Mouse (Mus musculus): Measurements from ENCODE around the gene Glis2. TPM values are rescaled to one million over a fixed set of nuclear protein-coding genes. Genes with fewer than 3 reads are reported as not detected.

Glis2 gene
- total and polyA plus RNA-seq, 3 experiments: 0.59 to 3.3 (median 2.5) TPM

DNA sequence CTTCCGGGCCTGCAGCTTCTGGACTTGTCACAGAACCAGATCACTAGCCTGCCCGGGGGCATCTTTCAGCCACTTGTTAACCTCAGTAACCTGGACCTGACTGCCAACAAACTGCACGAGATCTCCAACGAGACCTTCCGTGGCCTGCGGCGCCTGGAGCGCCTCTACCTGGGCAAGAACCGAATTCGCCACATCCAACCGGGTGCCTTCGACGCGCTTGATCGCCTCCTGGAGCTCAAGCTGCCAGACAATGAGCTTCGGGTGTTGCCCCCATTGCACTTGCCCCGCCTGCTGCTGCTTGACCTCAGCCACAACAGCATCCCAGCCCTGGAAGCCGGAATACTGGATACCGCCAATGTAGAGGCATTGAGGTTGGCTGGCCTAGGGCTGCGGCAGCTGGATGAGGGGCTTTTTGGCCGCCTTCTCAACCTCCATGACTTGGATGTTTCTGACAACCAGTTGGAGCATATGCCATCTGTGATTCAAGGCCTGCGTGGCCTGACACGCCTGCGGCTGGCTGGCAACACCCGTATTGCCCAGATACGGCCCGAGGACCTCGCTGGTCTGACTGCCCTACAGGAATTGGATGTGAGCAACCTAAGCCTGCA, 54.0 kb downstream of the Glis2 start:
- no peaks in the 10 kb centered on the region for H3K4me1 ChIP-seq (ENCODE audit: control insufficient read depth in 1 of 2, insufficient read depth in 2 of 2)
- no peaks in the 10 kb centered on the region for H3K9me3 ChIP-seq (replicated peaks; ENCODE audit: low read length)
- H3K4me2 ChIP-seq (ENCODE audit: insufficient read depth, low read depth, poor library complexity, severe bottlenecking): no peak overlapping the region
- in situ Hi-C loops (cut with MboI; ENCODE audit: low pct_ligation_motif_present, low pct_unique_long_range_greater_than_20kb, low sequenced_read_pairs) (loop anchor here (25.0 kb wide), 1 partner anchor 489 kb away; the partner anchor contains the start of genes Ppl and Sec14l5), dilution Hi-C loops (cut with MboI; ENCODE audit: extremely low pct_ligation_motif_present, extremely low pct_unique_long_range_greater_than_20kb, low sequenced_read_pairs) (no loop called here)
- H3K9ac ChIP-seq (ENCODE audit: insufficient read depth, low read depth): no peak overlapping the region
- H3K36me3 ChIP-seq (replicated peaks in 1 of 2; ENCODE audit: control insufficient read depth in 1 of 2, insufficient read depth in 1 of 2, low read length in 1 of 2): peaks cover 60 to 99% of the 10 kb centered on the region in 2 experiments
- no peaks in the 10 kb centered on the region for H3K79me2 ChIP-seq (replicated peaks; ENCODE audit: control insufficient read depth, extremely low read depth, insufficient read depth, poor library complexity, severe bottlenecking)
- DNase-seq (ENCODE audit: extremely low read depth): no peak
- H3K4me3 ChIP-seq (replicated peaks in 1 of 3; ENCODE audit: low read depth in 2 of 3, low read length in 2 of 3, poor library complexity in 1 of 3): no peak overlapping the region
- H3K27me3 ChIP-seq (replicated peaks): no peaks in the 10 kb centered on the region
- H3K27ac ChIP-seq (ENCODE audit: insufficient read depth, low read depth): no peak overlapping the region
- TF ChIP-seq POLR2A (IDR thresholded peaks at IDR 0.05; ENCODE audit: low read depth, low read length) (no peak), NELFE (IDR thresholded peaks at IDR 0.05; ENCODE audit: low read depth, low read length) (no peak), RAD21 (IDR thresholded peaks at IDR 0.05; ENCODE audit: low read depth, low read length) (no peak), MAZ (IDR thresholded peaks at IDR 0.05; ENCODE audit: low read depth, low read length) (no peak)

DNA sequence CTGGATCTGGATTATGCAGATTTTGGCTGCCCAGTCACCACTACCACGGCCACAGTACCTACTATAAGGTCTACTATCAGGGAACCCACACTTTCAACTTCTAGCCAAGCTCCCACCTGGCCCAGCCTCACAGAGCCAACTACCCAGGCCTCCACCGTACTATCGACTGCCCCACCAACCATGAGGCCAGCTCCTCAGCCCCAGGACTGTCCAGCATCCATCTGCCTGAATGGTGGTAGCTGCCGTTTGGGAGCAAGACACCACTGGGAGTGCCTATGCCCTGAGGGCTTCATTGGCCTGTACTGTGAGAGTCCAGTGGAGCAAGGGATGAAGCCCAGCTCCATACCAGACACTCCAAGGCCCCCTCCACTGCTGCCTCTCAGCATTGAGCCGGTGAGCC, 54.7 kb downstream of the Glis2 start:
- Histone ChIP-seq H3K27ac (ENCODE audit: insufficient read depth, low read depth) (no peak overlapping the region), H3K36me3 (replicated peaks in 1 of 2; ENCODE audit: control insufficient read depth in 1 of 2, insufficient read depth in 1 of 2, low read length in 1 of 2) (peaks cover 62 to 98% of the 10 kb centered on the region in 2 experiments), H3K9ac (ENCODE audit: insufficient read depth, low read depth) (no peak overlapping the region), H3K9me3 (replicated peaks; ENCODE audit: low read length) (no peaks in the 10 kb centered on the region), H3K79me2 (replicated peaks; ENCODE audit: control insufficient read depth, extremely low read depth, insufficient read depth, poor library complexity, severe bottlenecking) (no peaks in the 10 kb centered on the region), H3K4me3 (replicated peaks in 1 of 3; ENCODE audit: low read depth in 2 of 3, low read length in 2 of 3, poor library complexity in 1 of 3) (no peak overlapping the region), H3K27me3 (replicated peaks) (no peaks in the 10 kb centered on the region), H3K4me2 (ENCODE audit: insufficient read depth, low read depth, poor library complexity, severe bottlenecking) (no peak overlapping the region), H3K4me1 (ENCODE audit: control insufficient read depth in 1 of 2, insufficient read depth in 2 of 2) (no peaks in the 10 kb centered on the region)
- TF ChIP-seq GABPA (IDR thresholded peaks at IDR 0.05; ENCODE audit: insufficient replicate concordance, low read depth, low read length) (no peak), CHD2 (IDR thresholded peaks at IDR 0.05; ENCODE audit: low read length) (no peak), HCFC1 (IDR thresholded peaks at IDR 0.05; ENCODE audit: low read depth, low read length) (no peak), RCOR1 (conservative IDR thresholded peaks at IDR 0.05; ENCODE audit: low read depth, low read length) (no peak), ETS1 (conservative IDR thresholded peaks at IDR 0.05; ENCODE audit: low read depth, low read length) (no peak), MEF2A (IDR thresholded peaks at IDR 0.05; ENCODE audit: borderline replicate concordance, low read depth, low read length) (no peak), PAX5 (IDR thresholded peaks at IDR 0.05; ENCODE audit: low read length) (no peak), NRF1 (IDR thresholded peaks at IDR 0.05; ENCODE audit: low read depth, low read length) (no peak)
- dilution Hi-C loops (cut with MboI; ENCODE audit: extremely low pct_ligation_motif_present, extremely low pct_unique_long_range_greater_than_20kb, low sequenced_read_pairs): no loop called here
- no peak for DNase-seq (ENCODE audit: extremely low read depth)
- in situ Hi-C loops (cut with MboI; ENCODE audit: low pct_ligation_motif_present, low pct_unique_long_range_greater_than_20kb, low sequenced_read_pairs): loop anchor here (25.0 kb wide), 1 partner anchor 488 kb away; the partner anchor contains the start of genes Ppl and Sec14l5

DNA sequence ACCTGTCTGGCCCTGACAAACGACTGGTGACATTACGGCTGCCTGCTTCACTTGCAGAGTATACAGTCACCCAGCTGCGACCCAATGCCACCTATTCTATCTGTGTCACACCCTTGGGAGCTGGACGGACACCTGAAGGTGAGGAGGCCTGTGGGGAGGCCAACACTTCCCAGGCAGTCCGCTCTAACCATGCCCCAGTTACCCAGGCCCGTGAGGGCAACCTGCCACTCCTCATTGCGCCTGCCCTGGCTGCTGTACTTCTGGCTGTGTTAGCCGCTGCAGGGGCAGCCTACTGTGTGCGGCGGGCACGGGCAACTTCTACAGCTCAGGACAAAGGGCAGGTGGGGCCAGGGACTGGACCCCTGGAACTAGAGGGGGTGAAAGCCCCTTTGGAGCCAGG, 55.2 kb downstream of the Glis2 start:
- Histone ChIP-seq H3K79me2 (replicated peaks; ENCODE audit: control insufficient read depth, extremely low read depth, insufficient read depth, poor library complexity, severe bottlenecking) (no peaks in the 10 kb centered on the region), H3K36me3 (replicated peaks in 1 of 2; ENCODE audit: control insufficient read depth in 1 of 2, insufficient read depth in 1 of 2, low read length in 1 of 2) (peaks cover 66 to 98% of the 10 kb centered on the region in 2 experiments)
- dilution Hi-C loops (cut with MboI; ENCODE audit: extremely low pct_ligation_motif_present, extremely low pct_unique_long_range_greater_than_20kb, low sequenced_read_pairs): no loop called here

More for the DNA sequence above, 55.2 kb downstream of the Glis2 start:
- Histone ChIP-seq H3K4me3 (replicated peaks in 1 of 3; ENCODE audit: low read depth in 2 of 3, low read length in 2 of 3, poor library complexity in 1 of 3) (no peak overlapping the region), H3K9me3 (replicated peaks; ENCODE audit: low read length) (no peaks in the 10 kb centered on the region), H3K9ac (ENCODE audit: insufficient read depth, low read depth) (no peak overlapping the region), H3K27me3 (replicated peaks) (no peaks in the 10 kb centered on the region), H3K4me1 (ENCODE audit: control insufficient read depth in 1 of 2, insufficient read depth in 2 of 2) (no peaks in the 10 kb centered on the region), H3K4me2 (ENCODE audit: insufficient read depth, low read depth, poor library complexity, severe bottlenecking) (no peak overlapping the region), H3K27ac (ENCODE audit: insufficient read depth, low read depth) (no peak overlapping the region)
- in situ Hi-C loops (cut with MboI; ENCODE audit: low pct_ligation_motif_present, low pct_unique_long_range_greater_than_20kb, low sequenced_read_pairs): loop anchor here (25.0 kb wide), 1 partner anchor 488 kb away; the partner anchor contains the start of genes Ppl and Sec14l5
- no peak for DNase-seq (ENCODE audit: extremely low read depth)
- TF ChIP-seq BHLHE40 (IDR thresholded peaks at IDR 0.05; ENCODE audit: low read depth, low read length) (no peak), CHD1 (IDR thresholded peaks at IDR 0.05; ENCODE audit: low read depth, low read length) (no peak), JUND (conservative IDR thresholded peaks at IDR 0.05; ENCODE audit: low read depth, low read length) (no peak), NRF1 (IDR thresholded peaks at IDR 0.05; ENCODE audit: low read depth, low read length) (no peak)

Data from CH12.LX (cell line).